28 mouse cellular contexts compared by ENCODE assay signal in genomic region chr11:69707873-69708381, GRCm38 (mm10). TPM values are rescaled to one million over a fixed set of nuclear protein-coding genes. Genes with fewer than 3 reads are reported as not detected.
"Had no signal": no experiment of that assay in that cellular context is flagged by ENCODE, and none has a peak within 500 bp of the region (broad histone marks: within the 10 kb centered on the region; RNA-seq: fewer than 3 reads in every experiment).

No protein-coding gene starts in this region.

- H3K27ac ChIP-seq: heart, embryonic 13.5 days; heart, embryonic 15.5 days; hindbrain, embryonic 13.5 days; kidney, embryonic 15.5 days; kidney, postnatal 0 days; limb, embryonic 10.5 days; limb, embryonic 12.5 days; liver, embryonic 13.5 days had no signal

- H3K9ac ChIP-seq: heart, embryonic 13.5 days; heart, embryonic 15.5 days; hindbrain, embryonic 13.5 days; hindbrain, embryonic 15.5 days; kidney, embryonic 15.5 days; limb, embryonic 12.5 days; liver, embryonic 13.5 days had no signal

- ATAC-seq: hindbrain, postnatal 0 days; intestine, embryonic 16.5 days had no signal

- H3K27me3 ChIP-seq: heart, embryonic 13.5 days; heart, embryonic 15.5 days; hindbrain, embryonic 13.5 days; hindbrain, embryonic 15.5 days; kidney, embryonic 15.5 days; limb, embryonic 12.5 days; liver, embryonic 13.5 days had no signal

- H3K4me2 ChIP-seq: heart, embryonic 11.5 days; heart, embryonic 13.5 days; heart, embryonic 15.5 days; hindbrain, embryonic 13.5 days; hindbrain, embryonic 15.5 days; kidney, embryonic 15.5 days; limb, embryonic 12.5 days; liver, embryonic 11.5 days; liver, embryonic 13.5 days had no signal

- H3K36me3 ChIP-seq: heart, embryonic 13.5 days; heart, embryonic 15.5 days; hindbrain, embryonic 13.5 days; hindbrain, embryonic 15.5 days; kidney, embryonic 15.5 days; limb, embryonic 10.5 days; limb, embryonic 12.5 days; liver, embryonic 13.5 days had no signal

- H3K9me3 ChIP-seq: heart, embryonic 13.5 days; heart, embryonic 15.5 days; hindbrain, embryonic 13.5 days; hindbrain, embryonic 15.5 days; kidney, embryonic 15.5 days; limb, embryonic 10.5 days; limb, embryonic 12.5 days; liver, embryonic 13.5 days had no signal

- H3K4me3 ChIP-seq: heart, adult 2 months; heart, embryonic 13.5 days; heart, embryonic 15.5 days; hindbrain, embryonic 13.5 days; hindbrain, embryonic 15.5 days; kidney, embryonic 15.5 days; left cerebral cortex, adult 2 months; limb, embryonic 10.5 days; limb, embryonic 12.5 days; liver, embryonic 13.5 days had no signal

- DNase-seq: gastrocnemius, postnatal 14 days; gastrocnemius, postnatal 36 days; heart, adult 11 months; heart, adult 2 months; heart, postnatal 14 days; heart, postnatal 36 days; kidney, adult 11 months; kidney, adult 2 months; kidney, adult 9 months; kidney, postnatal 14 days; kidney, postnatal 36 days; liver; liver, embryonic 13.5 days had no signal

RNA-seq across cellular contexts. Expression of gene Tnfsf13, which starts 22.3 kb away (rescaled TPM):
- polyA plus RNA-seq: heart, embryonic 11.5 days; hindbrain, embryonic 11.5 days; intestine, embryonic 14.5 days; liver, embryonic 13.5 days had no signal
